Mouse (Mus musculus) liver, adult 2 months (tissue): ENCODE measurements at regions not wholly inside any gene's neighbourhood (a gene's known extent, or its start where the extent isn't known, plus 50 kb on each side); places are given as distances from the start of the nearest gene placed in this dataset.

Experiments used
- DNase-seq: peaks from one replicate; pipeline ENCODE4 v3.0.0-alpha.2; 2011; ENCODE audit warnings: low read depth, low spot score; ENCODE audit errors: extremely low read depth
- H3K27ac ChIP-seq: fragments of 200-500 bp; replicated peaks from 2 replicates; pipeline ENCODE4 v1.5.1; 2012; ENCODE audit warnings: low read depth, mild to moderate bottlenecking, control low read depth, inconsistent platforms, low read length; ENCODE audit not compliant: insufficient read depth
- H3K27me3 ChIP-seq: fragments of 200-500 bp; 2 replicates; pipeline ENCODE4 v1.6.1; 2012; ENCODE audit warnings: mild to moderate bottlenecking, moderate library complexity, low read length, inconsistent platforms; ENCODE audit not compliant: control insufficient read depth, insufficient read depth
- H3K36me3 ChIP-seq: fragments of 200-500 bp; 2 replicates; pipeline ENCODE4 v1.6.1; 2012; ENCODE audit warnings: low read length, inconsistent platforms; ENCODE audit not compliant: control insufficient read depth, insufficient read depth
- H3K4me1 ChIP-seq: fragments of 200-500 bp; 2 replicates; pipeline ENCODE4 v1.6.1; 2011; ENCODE audit warnings: low read length; ENCODE audit not compliant: control insufficient read depth, insufficient read depth
- H3K4me3 ChIP-seq: fragments of 200-500 bp; 2 replicates; pipeline ENCODE4 v1.5.1; 2011; ENCODE audit warnings: low read depth, mild to moderate bottlenecking, control low read depth, low read length, moderate library complexity; ENCODE audit not compliant: insufficient read depth
- H3K79me2 ChIP-seq: fragments of 200-500 bp; 2 replicates; pipeline ENCODE4 v1.6.1; 2012; ENCODE audit warnings: inconsistent platforms, mild to moderate bottlenecking, low read length, moderate library complexity; ENCODE audit not compliant: control insufficient read depth, insufficient read depth
- H3K9ac ChIP-seq: fragments of 200-500 bp; 2 replicates; pipeline ENCODE4 v1.6.1; 2012; ENCODE audit warnings: low read depth, mild to moderate bottlenecking, control low read depth, inconsistent platforms, low read length
- CTCF ChIP-seq: fragments of 200-500 bp; IDR thresholded peaks from 2 replicates; pipeline ENCODE4 v1.5.1; 2011; ENCODE audit warnings: low read depth, low read length, control low read depth
- POLR2A ChIP-seq: fragments of 200-500 bp; IDR thresholded peaks from 2 replicates; pipeline ENCODE4 v1.6.1; 2011; ENCODE audit warnings: low read length, control low read depth; ENCODE audit not compliant: insufficient read depth; ENCODE audit errors: extremely low read depth
- WGBS: fragments of 180-500 bp; shearing (Covaris S2); methylation state at CpG from one replicate; pipeline ENCODE4 v1.1.7; 2018; 5-methylcytosine and 5-hydroxymethylcytosine counted together

- no peaks in the 10 kb centered on the region for H3K36me3 ChIP-seq
- WGBS = 55% methylated on average over 3 of the region's 3 CpGs
- TF ChIP-seq POLR2A (no peak), CTCF (no peak)
- H3K4me3 ChIP-seq = no peak overlapping the region
- no peak for DNase-seq
- H3K79me2 ChIP-seq = no peaks in the 10 kb centered on the region
- no peaks in the 10 kb centered on the region; the same call in 1 of the 2 replicates for H3K4me1 ChIP-seq
- no peak overlapping the region for H3K27ac ChIP-seq
- H3K27me3 ChIP-seq = no peaks in the 10 kb centered on the region
- no peak overlapping the region for H3K9ac ChIP-seq
Measured at GRCm38 (mm10) chr16:5578333-5578732, 306.8 kb upstream of the Rbfox1 start.

GRCm38 (mm10) chr16:5572780-5573179, 312.4 kb upstream of the Rbfox1 start:
- DNase-seq = no peak
- Histone ChIP-seq H3K9ac (no peak overlapping the region), H3K4me1 (no peaks in the 10 kb centered on the region), H3K4me3 (no peak overlapping the region), H3K27ac (no peak overlapping the region), H3K27me3 (no peaks in the 10 kb centered on the region), H3K79me2 (no peaks in the 10 kb centered on the region), H3K36me3 (no peaks in the 10 kb centered on the region)
- TF ChIP-seq POLR2A (no peak), CTCF (no peak)

DNA sequence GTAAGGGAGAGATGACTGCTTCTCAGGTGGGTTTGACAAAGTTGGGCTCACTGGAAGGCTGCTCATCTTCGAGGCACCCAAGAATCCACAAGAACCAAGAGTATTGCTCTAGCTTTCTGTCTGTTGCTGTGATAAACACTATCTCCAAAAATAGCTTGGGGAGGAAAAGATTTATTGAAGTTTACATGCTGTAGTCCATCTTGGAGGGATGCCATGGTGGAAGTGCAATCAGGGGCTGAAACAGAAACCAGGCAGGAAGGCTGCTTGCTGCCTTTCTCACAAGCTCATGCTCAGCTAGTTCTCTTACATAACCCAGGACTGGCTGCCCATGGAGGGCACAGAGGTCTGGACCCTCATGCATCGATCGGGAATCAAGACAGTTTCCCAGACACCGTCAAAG, 314.5 kb upstream of the Rbfox1 start:
- Histone ChIP-seq H3K27ac (no peak overlapping the region), H3K79me2 (no peaks in the 10 kb centered on the region), H3K9ac (no peak overlapping the region), H3K4me3 (no peak overlapping the region), H3K36me3 (no peaks in the 10 kb centered on the region), H3K4me1 (no peaks in the 10 kb centered on the region), H3K27me3 (no peaks in the 10 kb centered on the region)
- DNase-seq = no peak
- TF ChIP-seq CTCF (no peak), POLR2A (no peak)
- WGBS = 77% methylated on average over 4 of the region's 4 CpGs

DNA sequence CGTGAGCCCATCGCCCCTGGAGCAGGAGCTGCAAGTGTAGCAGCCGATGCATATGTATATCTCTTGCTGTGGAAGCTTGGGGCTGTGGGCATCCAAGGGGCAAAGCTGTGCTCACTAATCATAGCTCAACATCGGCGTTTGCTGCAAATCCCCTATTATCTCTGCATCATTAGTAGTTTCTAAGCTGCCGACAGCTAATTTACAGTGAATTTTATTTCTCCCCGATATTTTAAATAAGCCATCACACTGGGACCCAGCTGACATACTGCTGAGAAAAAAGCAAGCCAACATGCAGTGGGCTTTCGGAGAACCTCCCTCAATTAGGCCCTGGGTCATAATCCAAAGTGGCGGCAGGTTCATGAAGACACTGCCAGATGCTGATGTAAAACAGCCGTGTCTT, 313.3 kb upstream of the Eef2kmt start:
- 92% methylated on average over 10 of the region's 10 CpGs for WGBS
- DNase-seq = no peak
- H3K79me2 ChIP-seq = no peaks in the 10 kb centered on the region
- H3K4me3 ChIP-seq = no peak overlapping the region
- H3K4me1 ChIP-seq = no peaks in the 10 kb centered on the region
- no peaks in the 10 kb centered on the region for H3K36me3 ChIP-seq
- TF ChIP-seq CTCF (no peak), POLR2A (no peak)
- no peaks in the 10 kb centered on the region for H3K27me3 ChIP-seq
- H3K9ac ChIP-seq = no peak overlapping the region
- H3K27ac ChIP-seq = no peak overlapping the region

- TF ChIP-seq POLR2A (no peak), CTCF (no peak)
- no peaks in the 10 kb centered on the region for H3K27me3 ChIP-seq
- no peak overlapping the region for H3K27ac ChIP-seq
- no peaks in the 10 kb centered on the region for H3K4me1 ChIP-seq
- H3K36me3 ChIP-seq = no peaks in the 10 kb centered on the region
- DNase-seq = no peak
- H3K4me3 ChIP-seq = no peak overlapping the region
- H3K9ac ChIP-seq = no peak overlapping the region
- WGBS = 76% methylated on average over 6 of the region's 6 CpGs
- H3K79me2 ChIP-seq = no peaks in the 10 kb centered on the region
Measured at GRCm38 (mm10) chr16:5549026-5549425, 293.2 kb upstream of the Eef2kmt start.

DNA sequence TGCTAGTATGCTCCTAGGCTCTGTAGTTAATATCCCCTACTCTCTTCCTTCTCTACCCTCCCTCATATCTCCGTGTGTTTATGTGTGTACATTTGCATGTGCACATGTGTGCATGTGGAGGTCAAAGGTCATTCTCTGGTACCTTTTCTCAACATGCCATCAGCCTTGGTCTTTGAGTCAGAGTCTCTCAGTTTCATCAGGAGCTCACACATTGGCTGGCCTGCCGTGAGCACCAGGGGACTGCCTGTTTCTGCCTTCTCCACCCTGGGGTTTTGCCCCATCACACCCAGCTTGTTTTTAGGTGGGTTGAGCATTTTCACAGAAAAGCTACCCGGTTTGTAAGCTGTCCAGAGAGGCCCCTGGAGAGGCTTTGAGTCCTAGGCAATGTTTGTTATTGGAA, 292.8 kb upstream of the Eef2kmt start:
- no peaks in the 10 kb centered on the region for H3K36me3 ChIP-seq
- 59% methylated on average over 3 of the region's 3 CpGs for WGBS
- TF ChIP-seq POLR2A (no peak), CTCF (no peak)
- H3K79me2 ChIP-seq = no peaks in the 10 kb centered on the region
- DNase-seq = no peak
- H3K9ac ChIP-seq = no peak overlapping the region
- no peak overlapping the region for H3K27ac ChIP-seq
- H3K4me3 ChIP-seq = no peak overlapping the region
- no peaks in the 10 kb centered on the region for H3K4me1 ChIP-seq
- no peaks in the 10 kb centered on the region for H3K27me3 ChIP-seq

DNA sequence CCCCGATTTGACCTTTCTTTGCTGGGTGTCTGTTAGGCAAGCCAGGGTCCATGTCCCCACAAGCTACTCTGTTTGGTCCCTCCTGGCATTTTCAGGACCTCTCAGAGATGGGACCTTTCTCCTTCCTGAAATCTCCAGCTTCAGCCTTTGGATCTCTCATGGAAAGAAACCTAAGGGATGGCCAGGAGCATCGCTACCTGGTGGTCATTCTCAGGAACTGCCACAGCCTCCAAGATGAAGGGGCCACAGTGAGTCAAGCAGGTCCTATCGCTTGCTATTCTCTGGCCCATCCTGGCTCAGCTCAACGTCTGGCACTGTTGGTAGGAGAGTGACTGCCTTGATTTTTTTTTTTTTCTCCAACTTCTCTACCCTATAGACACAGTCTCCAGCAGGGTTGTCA, 291.0 kb upstream of the Eef2kmt start:
- TF ChIP-seq POLR2A (no peak), CTCF (no peak)
- no peaks in the 10 kb centered on the region for H3K36me3 ChIP-seq
- no peak for DNase-seq
- 67% methylated on average over 4 of the region's 4 CpGs for WGBS
- no peaks in the 10 kb centered on the region for H3K4me1 ChIP-seq
- no peak overlapping the region for H3K9ac ChIP-seq
- no peaks in the 10 kb centered on the region for H3K27me3 ChIP-seq
- H3K79me2 ChIP-seq = no peaks in the 10 kb centered on the region
- H3K27ac ChIP-seq = no peak overlapping the region
- no peak overlapping the region for H3K4me3 ChIP-seq
